Mouse (Mus musculus) cerebellum, adult 11 months (tissue): ENCODE measurements around the gene Lrrc31.

Experiments
- DNase-seq: peaks from one replicate; pipeline ENCODE4 v3.0.0; 2022

Gene Lrrc31

DNA sequence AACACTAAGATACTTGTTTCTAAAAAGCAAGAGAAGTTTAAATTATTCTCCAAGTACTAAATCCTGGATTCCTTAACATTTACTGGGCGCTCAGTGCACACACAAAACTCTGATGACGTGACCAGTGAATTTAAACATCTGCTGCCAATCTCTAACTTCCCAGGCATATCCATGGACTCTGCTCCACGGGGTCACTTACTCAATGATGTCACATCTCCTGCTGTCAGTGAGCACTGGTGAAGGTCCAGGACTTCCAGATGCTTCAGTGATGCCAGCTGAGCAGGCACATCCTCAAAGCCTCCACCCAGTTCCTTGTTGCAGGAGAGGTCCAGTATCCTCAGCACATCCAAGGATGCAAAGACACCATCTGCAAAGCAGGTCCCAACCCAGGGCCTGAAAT is 12.4 kb downstream of the Lrrc31 start:
- no peak for DNase-seq

DNA sequence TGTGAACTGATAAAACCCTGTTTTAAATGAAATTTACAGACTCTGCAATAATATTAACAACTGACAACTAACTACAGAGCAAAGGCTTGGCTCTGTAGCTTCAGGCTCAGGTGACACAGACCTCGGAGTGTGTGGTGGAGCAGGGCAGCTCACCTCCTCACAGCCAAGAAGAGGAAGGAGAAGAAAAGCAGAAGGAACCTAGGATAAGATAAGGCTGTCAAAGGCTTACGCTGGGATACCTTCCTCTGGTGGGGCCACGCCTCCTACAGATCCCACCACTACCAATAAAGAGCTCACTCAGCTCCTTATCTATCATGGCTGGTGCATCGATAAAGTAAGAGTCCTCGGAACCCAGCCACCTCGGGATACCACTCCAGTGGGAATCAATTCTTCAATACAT is 16.5 kb downstream of the Lrrc31 start:
- no peak for DNase-seq

DNA sequence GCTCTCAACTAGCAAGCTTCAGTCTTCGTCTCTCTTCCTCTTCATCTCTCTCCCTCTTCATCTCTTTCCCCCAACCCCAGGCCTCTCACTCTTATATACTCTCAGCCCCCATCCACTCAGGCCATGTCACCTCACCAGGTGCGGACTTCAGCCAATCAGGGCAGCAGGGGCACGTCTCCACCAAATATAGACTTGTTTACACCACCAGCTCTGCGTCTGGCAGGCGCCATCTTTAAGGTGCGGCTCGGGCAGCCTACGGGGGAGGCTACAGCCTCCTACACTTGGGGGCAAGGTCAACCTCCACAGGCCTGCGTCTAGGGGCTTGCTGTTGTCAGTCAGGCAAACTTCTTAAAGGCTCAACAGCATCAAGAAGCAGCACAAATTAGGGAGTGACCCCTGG is 41.2 kb downstream of the Lrrc31 start:
- DNase-seq, result no peak

DNA sequence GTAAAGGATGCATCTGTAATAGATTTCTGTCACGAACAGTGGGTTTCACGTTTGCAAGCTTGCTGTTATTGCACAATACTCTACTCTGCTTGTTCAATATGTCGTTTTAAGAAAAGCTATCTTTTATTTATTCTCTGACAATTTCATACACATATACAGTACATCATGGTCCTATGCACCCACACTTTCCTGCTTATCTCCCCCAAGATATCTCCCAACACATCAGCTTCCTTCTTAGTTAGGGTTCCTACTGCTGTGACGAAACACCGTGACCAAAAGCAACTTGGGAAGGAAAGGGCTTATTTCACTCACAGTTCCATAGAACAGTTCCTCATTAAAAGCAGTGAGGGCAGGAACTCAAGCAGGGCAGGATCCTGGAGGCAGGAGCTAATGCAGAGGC is 43.7 kb downstream of the Lrrc31 start:
- no peak for DNase-seq

DNA sequence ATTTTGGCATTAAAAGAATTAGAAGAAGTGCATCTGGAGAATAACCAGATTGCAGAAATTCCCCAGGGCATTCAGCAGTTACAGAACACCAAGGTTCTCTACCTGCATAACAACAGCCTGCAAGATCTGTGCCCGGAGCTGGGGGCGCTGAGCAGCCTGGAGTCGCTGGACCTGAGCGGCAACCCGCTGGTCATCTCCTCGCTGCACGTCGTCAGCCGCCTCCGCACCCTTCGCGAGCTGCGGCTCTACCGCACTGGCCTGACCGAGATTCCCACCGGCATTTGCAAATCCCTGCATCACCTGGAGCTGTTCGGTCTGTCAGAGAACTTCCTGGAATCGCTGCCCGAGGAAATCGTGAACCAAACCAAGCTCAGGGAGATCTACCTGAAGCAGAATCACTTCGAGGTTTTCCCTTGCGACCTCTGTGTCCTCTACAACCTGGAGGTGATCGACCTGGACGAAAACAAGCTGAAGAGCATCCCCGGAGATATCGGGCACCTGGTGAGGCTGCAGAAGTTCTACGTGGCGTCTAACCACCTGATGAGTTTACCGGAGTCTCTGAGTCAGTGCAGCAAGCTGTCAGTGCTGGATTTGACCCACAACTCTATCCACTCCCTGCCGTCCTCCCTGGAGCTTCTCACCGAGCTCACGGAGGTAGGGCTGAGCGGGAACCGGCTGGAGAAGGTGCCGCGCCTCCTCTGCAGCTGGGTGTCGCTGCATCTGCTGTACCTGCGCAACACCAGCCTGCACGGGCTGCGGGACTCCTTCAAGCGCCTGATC is 49.4 kb downstream of the Lrrc31 start:
- no peak for DNase-seq

DNA sequence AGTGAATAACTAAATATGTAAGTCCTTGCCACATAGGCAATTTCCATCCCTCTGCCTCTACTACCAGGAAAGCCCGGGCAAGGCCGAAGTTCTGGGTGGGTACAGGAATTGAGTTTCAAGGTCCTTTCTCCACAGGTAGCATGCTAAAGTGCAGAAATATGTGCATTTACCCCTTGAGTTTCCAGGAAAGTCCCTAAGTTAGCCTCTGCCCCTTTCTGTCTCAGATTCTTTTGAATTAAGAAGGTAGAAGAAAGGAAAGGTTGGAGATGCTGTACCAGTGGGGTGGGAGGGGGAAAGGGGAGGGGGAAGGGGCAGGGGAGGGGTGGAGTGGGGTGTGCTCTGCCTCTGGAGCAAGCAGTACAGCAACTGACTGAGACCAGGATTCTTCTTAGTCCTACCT is 51.2 kb downstream of the Lrrc31 start:
- no peak for DNase-seq

DNA sequence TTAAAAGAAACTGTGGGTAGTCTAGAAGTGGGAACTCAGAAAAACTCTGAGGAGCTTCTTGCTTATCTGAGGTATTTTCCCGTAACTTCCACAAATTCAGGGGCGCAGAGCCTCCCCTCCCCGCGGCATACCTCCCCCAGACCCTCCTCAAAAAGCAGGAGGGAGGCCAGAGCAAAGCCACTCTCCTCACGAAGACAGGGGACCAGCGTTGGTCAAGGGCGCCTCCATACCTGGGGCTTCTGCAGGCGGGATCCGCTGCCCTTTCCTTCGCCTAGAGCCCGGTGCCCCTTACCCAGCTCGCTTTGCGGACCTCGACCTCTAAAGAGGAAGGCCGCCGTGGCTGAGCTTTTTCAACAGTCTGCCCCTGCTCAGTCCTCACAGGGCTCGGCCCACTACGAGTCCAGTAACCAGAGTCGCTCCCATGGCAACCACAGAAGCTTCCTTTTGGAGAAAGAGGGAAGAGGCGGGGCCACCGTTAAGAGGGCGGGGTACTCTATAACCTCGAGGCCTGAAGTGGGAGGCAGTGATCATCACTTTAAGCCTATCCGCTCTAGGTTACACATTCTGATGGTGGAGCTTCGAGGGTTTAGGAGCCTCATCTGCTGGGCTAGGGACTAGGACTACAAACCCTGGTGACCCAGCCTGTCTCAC is 52.1 kb downstream of the Lrrc31 start, which contains the start of gene Lrrc34:
Lrrc34 (minus strand) TSS at position 430 of the 651 bp plus-strand sequence.
- no peak for DNase-seq

DNA sequence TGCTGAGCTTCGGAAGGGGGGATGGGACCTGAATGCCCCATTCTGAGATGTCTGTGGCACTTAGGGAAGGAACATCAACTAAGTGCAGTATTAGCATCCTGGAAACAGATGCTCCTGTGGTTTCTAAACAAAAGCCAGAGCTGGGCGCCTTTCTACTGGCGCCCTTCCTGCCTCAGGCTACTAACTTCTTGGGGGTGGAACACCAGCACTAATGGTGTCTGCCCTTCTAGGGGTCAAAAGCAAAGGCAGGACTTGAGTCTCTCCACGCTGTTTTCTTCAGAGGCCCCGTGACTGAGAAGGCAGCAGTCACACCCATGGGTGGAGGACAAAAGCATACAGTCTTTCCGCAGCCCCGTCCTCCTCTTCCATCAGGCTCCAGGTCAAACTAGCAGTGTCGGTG is 52.9 kb downstream of the Lrrc31 start:
- DNase-seq, result no peak

DNA sequence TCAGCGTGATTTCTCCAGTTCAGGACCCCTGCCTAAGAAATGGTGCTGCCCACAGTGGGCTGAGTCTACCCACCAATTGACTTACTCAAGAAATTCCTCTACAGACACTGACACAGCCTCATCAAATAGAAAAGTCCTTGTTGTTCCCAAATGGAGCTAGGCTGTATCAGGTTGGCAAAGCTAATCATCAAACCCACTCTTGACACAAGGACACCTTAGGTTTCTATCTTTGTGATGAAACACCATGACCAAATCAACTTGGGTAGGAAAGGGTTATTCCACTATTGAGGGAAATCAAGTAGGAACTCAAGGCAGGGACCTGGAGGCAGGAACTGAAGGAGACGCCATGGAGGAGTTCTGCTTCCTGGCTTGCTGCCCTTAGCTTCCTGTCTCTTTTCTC is 55.4 kb downstream of the Lrrc31 start, which contains the start of gene Lrriq4:
Lrriq4 (plus strand) TSS at position 301 of the 400 bp plus-strand sequence.
- DNase-seq, result no peak

DNA sequence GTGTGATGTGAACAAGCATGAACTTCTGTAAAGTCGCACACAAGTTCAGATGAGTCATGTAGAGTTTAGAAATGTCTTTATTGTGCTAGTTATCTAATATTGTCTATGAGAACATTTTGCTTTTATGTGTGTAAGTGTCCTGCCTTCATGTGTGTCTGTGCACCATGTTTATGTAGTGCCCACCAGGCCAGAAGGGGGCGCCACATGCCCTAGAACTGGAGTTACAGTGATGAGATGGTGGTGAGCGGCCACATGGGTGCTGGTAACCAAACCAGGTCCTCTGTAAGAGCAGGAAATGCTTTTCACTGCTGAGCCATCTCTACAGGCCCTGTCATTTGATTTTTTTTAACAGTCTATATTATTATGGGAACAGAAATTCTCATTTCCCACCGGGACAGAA is 64.0 kb downstream of the Lrrc31 start:
- no peak for DNase-seq

DNA sequence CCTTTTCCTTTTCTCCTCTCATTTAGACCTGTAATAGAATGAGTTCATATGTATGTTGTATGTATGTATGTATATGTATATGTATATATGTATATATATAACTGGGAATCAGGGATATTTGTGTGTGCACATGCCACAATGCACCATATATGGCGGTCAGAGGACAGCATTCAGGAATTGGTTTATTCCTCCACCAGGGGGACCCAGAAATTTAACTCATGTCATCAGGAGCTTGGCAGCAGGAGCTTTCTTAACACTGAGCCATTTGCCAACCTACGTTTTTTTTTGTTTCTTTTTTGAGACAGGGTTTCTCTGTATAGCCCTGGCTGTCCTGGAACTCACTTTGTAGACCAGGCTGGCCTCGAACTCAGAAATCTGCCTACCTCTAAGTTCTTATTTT is 66.0 kb downstream of the Lrrc31 start:
- no peak for DNase-seq
